Mouse (Mus musculus) heart, postnatal 4 days (tissue): ENCODE results near the gene Brwd3. TPM values are rescaled to one million over a fixed set of nuclear protein-coding genes. Genes with fewer than 3 reads are reported as not detected.

Experiments used
- DNase-seq: peaks from one replicate; pipeline ENCODE4 v3.0.0; 2021
- total RNA-seq, 2 experiments: library from RNA; stranded (reverse); gene quantifications; 2 replicates each; pipeline ENCODE4 v1.2.3; 2021

The Brwd3 gene
- 1 to 10 TPM; 7.4 to 8.6 TPM for total RNA-seq

- DNase-seq: peak; percentile 82
Measured at GRCm38 (mm10) chrX:108834090-108834774, at the start of gene Brwd3. TSS of gene Brwd3 (minus strand) at chrX:108834372.

GRCm38 (mm10) chrX:108862632-108863031 is 28.5 kb upstream of the Brwd3 start:
- DNase-seq: no peak

GRCm38 (mm10) chrX:108842705-108843104 is 8.5 kb upstream of the Brwd3 start:
- DNase-seq: no peak

GRCm38 (mm10) chrX:108836416-108836815 is 2.2 kb upstream of the Brwd3 start:
- DNase-seq: no peak

- DNase-seq: no peak
Measured at GRCm38 (mm10) chrX:108835233-108835632, 1.1 kb upstream of the Brwd3 start.

- DNase-seq: peak; percentile 10
Measured at GRCm38 (mm10) chrX:108833381-108834020, 671 bp downstream of the Brwd3 start.

- DNase-seq: peak; percentile 86
Measured at GRCm38 (mm10) chrX:108832674-108833189, 1.4 kb downstream of the Brwd3 start.

GRCm38 (mm10) chrX:108831231-108831630 is 2.9 kb downstream of the Brwd3 start:
- DNase-seq: no peak

GRCm38 (mm10) chrX:108828111-108828510 is 6.1 kb downstream of the Brwd3 start:
- no peak for DNase-seq

- no peak for DNase-seq
Measured at GRCm38 (mm10) chrX:108797268-108797667, 36.9 kb downstream of the Brwd3 start.

GRCm38 (mm10) chrX:108783724-108784123 is 50.4 kb downstream of the Brwd3 start:
- DNase-seq: no peak

GRCm38 (mm10) chrX:108731755-108732154 is 102.4 kb downstream of the Brwd3 start:
- no peak for DNase-seq

- no peak for DNase-seq
Measured at GRCm38 (mm10) chrX:108729564-108729963, 104.6 kb downstream of the Brwd3 start.

GRCm38 (mm10) chrX:108729068-108729467 is 105.1 kb downstream of the Brwd3 start:
- DNase-seq: no peak

- DNase-seq: no peak
Measured at GRCm38 (mm10) chrX:108728334-108728733, 105.8 kb downstream of the Brwd3 start.

GRCm38 (mm10) chrX:108724241-108724640 is 109.9 kb downstream of the Brwd3 start:
- DNase-seq: no peak

GRCm38 (mm10) chrX:108722447-108722846 is 111.7 kb downstream of the Brwd3 start:
- no peak for DNase-seq

GRCm38 (mm10) chrX:108704312-108704711 is 129.9 kb downstream of the Brwd3 start:
- DNase-seq: no peak

Other genes starting within 250 kb of the Brwd3 start
- gene Gm379, start 169.5 kb downstream of the Brwd3 start, total RNA-seq: not detected
- 10 to 100 TPM; 10.9 to 11.8 TPM for gene Hmgn5, start 179.0 kb upstream of the Brwd3 start, total RNA-seq